Mouse (Mus musculus): Measurements from ENCODE around the gene Prg3. TPM values are rescaled to one million over a fixed set of nuclear protein-coding genes. Genes with fewer than 3 reads are reported as not detected.

Prg3 gene
- total and polyA plus RNA-seq, 2 experiments from 2014 or later: not detected

GRCm38 (mm10) chr2:85037047-85038026, 49.3 kb downstream of the Prg3 start, which contains the start of the genes Ssrp1 and P2rx3:
TSS of gene Ssrp1 (plus strand) at chr2:85037234.
TSS of gene P2rx3 (minus strand) at chr2:85037462.
- Histone ChIP-seq H3K4me1 (ENCODE audit: insufficient read depth, low read length) (peaks cover 4% of the 10 kb centered on the region; the same call in 1 of the 2 replicates), H3K4me3 (ENCODE audit: low read depth, low read length) (peak within 1 kb of the TSS; percentile 49), H3K36me3 (ENCODE audit: insufficient read depth, low read length) (peaks cover 25% of the 10 kb centered on the region), H3K4me2 (ENCODE audit: low read depth, low read length, poor library complexity, severe bottlenecking) (peak within 1 kb of the TSS; percentile 70), H3K9me3 (ENCODE audit: low read length) (no peaks in the 10 kb centered on the region), H3K9ac (replicated peaks; ENCODE audit: low read length, poor library complexity, severe bottlenecking) (peak within 1 kb of the TSS; percentile 77), H3K27ac (ENCODE audit: low read depth, low read length) (peak within 1 kb of the TSS; percentile 72), H3K27me3 (ENCODE audit: insufficient read depth, low read length) (no peaks in the 10 kb centered on the region)
- peak; percentile 97 for DNase-seq (ENCODE audit: low spot score)
- WGBS: 1% methylated on average over 65 of the region's 66 CpGs
- ATAC-seq (ENCODE audit: low FRiP score): peak; percentile 96
- peak; percentile 41 for TF ChIP-seq CTCF (IDR thresholded peaks at IDR 0.05)

- Histone ChIP-seq H3K9me3 (ENCODE audit: low read length) (no peaks in the 10 kb centered on the region), H3K4me1 (ENCODE audit: insufficient read depth, low read length) (peaks cover 4% of the 10 kb centered on the region; the same call in 1 of the 2 replicates), H3K9ac (replicated peaks; ENCODE audit: low read length, poor library complexity, severe bottlenecking) (no peak overlapping the region), H3K27me3 (ENCODE audit: insufficient read depth, low read length) (no peaks in the 10 kb centered on the region), H3K36me3 (ENCODE audit: insufficient read depth, low read length) (peaks cover 33% of the 10 kb centered on the region), H3K4me2 (ENCODE audit: low read depth, low read length, poor library complexity, severe bottlenecking) (peak overlapping the region; percentile 70), H3K27ac (ENCODE audit: low read depth, low read length) (no peak overlapping the region), H3K4me3 (ENCODE audit: low read depth, low read length) (peak overlapping the region; percentile 49)
- DNase-seq (ENCODE audit: low spot score) (no peak), ATAC-seq (ENCODE audit: low FRiP score) (no peak)
- 73% methylated on average over 13 of the region's 13 CpGs for WGBS
- TF ChIP-seq CTCF (IDR thresholded peaks at IDR 0.05): no peak
Measured at GRCm38 (mm10) chr2:85038336-85038735, 50.3 kb downstream of the Prg3 start.

Other genes starting within 250 kb of the Prg3 start
- gene Gm19426, start 244.6 kb upstream of the Prg3 start, total RNA-seq (2014; rRNA removed): 0.88 and 1.1 TPM in 2 replicates
- 2.1 and 2.4 TPM in 2 replicates for gene Gm19426, start 244.6 kb upstream of the Prg3 start, polyA plus RNA-seq (2015; fragmentation: Nextera tagmentation; extraction: Ambion mirVana)
- gene Serping1, start 212.8 kb upstream of the Prg3 start, total RNA-seq (2014; rRNA removed): 19.9 and 20.9 TPM in 2 replicates
- gene Serping1, start 212.8 kb upstream of the Prg3 start, polyA plus RNA-seq (2015; fragmentation: Nextera tagmentation; extraction: Ambion mirVana): 30.6 and 31.9 TPM in 2 replicates
- 14.0 and 16.5 TPM in 2 replicates for gene Ube2l6, start 189.4 kb upstream of the Prg3 start, total RNA-seq (2014; rRNA removed)
- 14.2 and 15.1 TPM in 2 replicates for gene Ube2l6, start 189.4 kb upstream of the Prg3 start, polyA plus RNA-seq (2015; fragmentation: Nextera tagmentation; extraction: Ambion mirVana)
- gene Smtnl1, start 165.6 kb upstream of the Prg3 start, total RNA-seq (2014; rRNA removed): not detected in 2 replicates
- not detected in 2 replicates for gene Smtnl1, start 165.6 kb upstream of the Prg3 start, polyA plus RNA-seq (2015; fragmentation: Nextera tagmentation; extraction: Ambion mirVana)
- 43.6 and 62.5 TPM in 2 replicates for gene Timm10, start 161.2 kb upstream of the Prg3 start, total RNA-seq (2014; rRNA removed)
- gene Timm10, start 161.2 kb upstream of the Prg3 start, polyA plus RNA-seq (2015; fragmentation: Nextera tagmentation; extraction: Ambion mirVana): 85.0 and 99.0 TPM in 2 replicates
- 0.99 and 1.8 TPM in 2 replicates for gene Slc43a1, start 149.4 kb upstream of the Prg3 start, total RNA-seq (2014; rRNA removed)
- 0.34 and 0.46 TPM in 2 replicates for gene Slc43a1, start 149.4 kb upstream of the Prg3 start, polyA plus RNA-seq (2015; fragmentation: Nextera tagmentation; extraction: Ambion mirVana)
- gene Rtn4rl2, start 101.5 kb upstream of the Prg3 start, total RNA-seq (2014; rRNA removed): 7.7 and 11.4 TPM in 2 replicates
- 6.3 and 6.5 TPM in 2 replicates for gene Rtn4rl2, start 101.5 kb upstream of the Prg3 start, polyA plus RNA-seq (2015; fragmentation: Nextera tagmentation; extraction: Ambion mirVana)
- 1.7 and 2.0 TPM in 2 replicates for gene Slc43a3, start 51.6 kb upstream of the Prg3 start, total RNA-seq (2014; rRNA removed)
- gene Slc43a3, start 51.6 kb upstream of the Prg3 start, polyA plus RNA-seq (2015; fragmentation: Nextera tagmentation; extraction: Ambion mirVana): 1.9 and 2.0 TPM in 2 replicates
- not detected in 2 replicates for gene Prg2, start 7.8 kb upstream of the Prg3 start, total RNA-seq (2014; rRNA removed)
- not detected in 2 replicates for gene Prg2, start 7.8 kb upstream of the Prg3 start, polyA plus RNA-seq (2015; fragmentation: Nextera tagmentation; extraction: Ambion mirVana)
- 137 and 153 TPM in 2 replicates for gene Ssrp1, start 49.0 kb downstream of the Prg3 start, total RNA-seq (2014; rRNA removed)
- 123 TPM in 2 replicates for gene Ssrp1, start 49.0 kb downstream of the Prg3 start, polyA plus RNA-seq (2015; fragmentation: Nextera tagmentation; extraction: Ambion mirVana)
- gene P2rx3, start 49.2 kb downstream of the Prg3 start, total RNA-seq (2014; rRNA removed): 0.14 and 2.7 TPM in 2 replicates
- 0.48 and 0.88 TPM in 2 replicates for gene P2rx3, start 49.2 kb downstream of the Prg3 start, polyA plus RNA-seq (2015; fragmentation: Nextera tagmentation; extraction: Ambion mirVana)
- gene Tnks1bp1, start 59.8 kb downstream of the Prg3 start, total RNA-seq (2014; rRNA removed): 86.8 and 102 TPM in 2 replicates
- 18.0 and 18.8 TPM in 2 replicates for gene Tnks1bp1, start 59.8 kb downstream of the Prg3 start, polyA plus RNA-seq (2015; fragmentation: Nextera tagmentation; extraction: Ambion mirVana)
- 17.4 and 22.4 TPM in 2 replicates for gene Aplnr, start 148.0 kb downstream of the Prg3 start, total RNA-seq (2014; rRNA removed)
- 19.3 and 21.3 TPM in 2 replicates for gene Aplnr, start 148.0 kb downstream of the Prg3 start, polyA plus RNA-seq (2015; fragmentation: Nextera tagmentation; extraction: Ambion mirVana)
- gene Lrrc55, start 209.0 kb downstream of the Prg3 start, total RNA-seq (2014; rRNA removed): 29.6 and 32.3 TPM in 2 replicates
- gene Lrrc55, start 209.0 kb downstream of the Prg3 start, polyA plus RNA-seq (2015; fragmentation: Nextera tagmentation; extraction: Ambion mirVana): 10.9 and 11.5 TPM in 2 replicates

All from midbrain, postnatal 0 days (tissue).